Mouse (Mus musculus) kidney, postnatal 36 days (tissue): ENCODE measurements at regions not wholly inside any gene's neighbourhood (a gene's known extent, or its start where the extent isn't known, plus 50 kb on each side); places are given as distances from the start of the nearest gene placed in this dataset.

ENCODE experiments used
- DNase-seq, 2 experiments: peaks; one replicate each; pipeline ENCODE4 v3.0.0; 2021 to 2022; ENCODE audit warnings: mixed read lengths in 2 of 2

DNA sequence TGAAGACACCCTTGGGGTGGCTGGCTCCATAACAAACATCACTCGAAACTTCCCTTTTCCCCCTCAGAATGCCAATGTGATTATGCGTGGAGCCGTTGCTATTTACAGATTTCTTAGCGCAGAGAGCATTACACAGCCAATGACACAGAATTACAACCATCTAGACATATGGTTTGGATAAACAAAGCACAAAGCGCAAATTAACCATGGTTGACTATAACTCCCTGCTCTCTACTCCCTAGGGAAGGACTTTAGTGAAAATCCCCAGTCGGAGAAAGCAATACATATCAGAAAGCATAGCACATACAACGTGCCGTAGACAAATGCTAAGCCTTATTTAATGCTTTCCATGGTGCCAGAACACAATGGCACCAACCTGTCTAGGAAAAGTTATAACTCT is 131.8 kb downstream of the Tshz3 start:
- no peak for DNase-seq

DNA sequence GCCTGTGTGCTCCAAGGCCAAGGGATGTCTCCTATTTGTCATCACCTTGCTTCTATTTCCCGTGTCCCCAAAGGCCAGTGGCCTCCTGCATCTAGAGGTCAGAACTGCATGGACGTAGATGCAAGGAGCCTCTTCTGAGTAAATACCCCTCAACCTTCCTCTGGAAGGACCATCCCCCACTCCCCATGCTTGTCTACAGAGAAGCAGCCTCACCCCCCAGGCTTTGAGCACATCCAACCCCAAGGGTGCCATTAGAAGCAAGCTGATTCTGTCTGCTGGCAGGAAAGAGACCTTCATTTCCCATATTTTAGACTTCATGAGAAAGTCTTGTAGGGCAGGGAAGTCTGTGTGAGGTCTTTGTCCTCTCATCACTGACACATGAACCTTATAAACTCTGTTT is 132.2 kb downstream of the Tshz3 start:
- DNase-seq: no peak

DNA sequence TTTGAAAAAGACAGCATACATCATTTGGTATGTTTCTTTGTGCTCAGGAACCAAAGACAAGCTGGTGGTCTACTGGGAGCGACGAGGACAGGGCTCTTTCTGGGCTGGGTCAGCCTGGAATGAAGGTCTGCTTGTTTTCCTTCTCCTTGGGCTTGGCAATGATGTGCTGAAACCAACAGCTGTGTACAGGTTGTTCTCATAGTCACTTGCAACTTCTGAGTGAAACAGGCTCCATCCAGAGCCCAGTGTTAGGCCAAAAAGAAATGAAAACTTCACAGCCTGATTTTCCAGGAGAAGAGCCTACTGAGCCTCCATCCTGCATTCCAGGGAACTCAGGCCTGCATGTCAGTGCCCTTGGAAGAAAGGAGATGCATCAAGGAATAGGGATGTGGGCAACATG is 150.4 kb downstream of the Tshz3 start:
- DNase-seq: no peak

DNA sequence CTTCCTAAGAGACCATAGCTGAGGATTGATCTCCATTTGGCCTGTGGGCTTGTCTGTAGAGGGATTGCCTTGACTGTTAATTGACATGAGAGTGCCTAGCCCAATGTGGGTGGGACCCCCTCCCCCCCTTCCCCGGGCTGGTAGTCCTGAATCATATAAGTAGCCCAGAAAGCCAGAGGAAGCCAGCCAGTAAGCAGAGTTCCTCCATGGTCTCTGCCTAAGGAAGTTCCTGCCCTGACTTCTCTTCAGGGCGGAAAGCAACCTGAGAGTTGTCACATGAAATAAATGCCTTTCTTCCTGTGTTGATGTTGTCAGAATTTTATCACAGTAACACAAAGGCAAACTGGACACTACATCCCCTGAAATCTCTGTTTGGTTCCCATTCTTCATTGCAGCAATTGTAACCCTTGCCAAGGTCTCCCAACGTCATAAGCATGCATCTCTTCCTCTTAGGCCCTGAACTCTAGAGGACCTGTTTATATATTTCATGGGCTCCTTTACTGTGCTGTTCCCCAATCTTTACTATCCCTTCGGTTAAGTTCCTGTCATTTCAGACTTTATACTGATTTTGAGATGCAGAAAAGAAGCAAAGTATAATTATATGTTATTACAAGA is 153.5 kb downstream of the Tshz3 start:
- DNase-seq: no peak

DNA sequence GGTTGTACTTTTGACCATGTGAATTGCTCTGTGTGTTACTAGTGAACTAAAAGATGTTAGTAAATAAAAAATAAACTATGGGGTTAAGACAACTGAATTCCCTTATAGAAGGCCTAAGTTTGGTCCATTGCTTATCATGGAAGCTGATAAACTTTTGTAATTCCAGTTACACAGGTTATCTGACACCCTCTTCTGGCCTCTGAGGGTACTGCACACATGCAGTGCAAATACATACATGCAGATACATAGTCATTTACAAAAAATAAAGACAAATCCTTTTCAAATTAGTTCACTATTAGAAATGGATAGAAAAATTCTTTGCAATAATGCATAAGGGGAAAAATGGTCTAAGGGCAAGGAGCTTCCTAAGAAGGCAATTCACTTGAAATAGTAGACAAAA is 156.4 kb downstream of the Tshz3 start:
- no peak for DNase-seq

- no peak for DNase-seq
Measured at GRCm38 (mm10) chr7:36859428-36859827, 161.5 kb downstream of the Tshz3 start.

DNA sequence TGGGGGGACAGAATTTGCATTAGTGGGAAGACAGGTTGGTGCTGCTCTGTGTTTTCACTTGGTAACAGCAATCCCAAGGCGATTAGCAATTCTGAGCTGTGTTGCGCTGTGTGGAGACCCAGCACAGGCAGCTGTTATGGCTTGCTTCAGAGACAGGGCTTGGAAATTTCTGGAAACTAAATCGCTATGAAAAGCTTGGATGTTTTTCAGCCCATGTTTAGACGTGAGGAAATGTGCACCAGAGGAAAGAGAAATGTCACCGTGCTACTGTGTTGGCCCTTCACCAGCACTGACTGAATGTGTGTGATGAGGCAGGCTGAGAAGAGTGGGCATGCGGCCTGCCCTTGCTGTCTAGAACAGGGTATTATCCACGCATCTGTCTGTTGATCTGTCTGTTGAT is 164.6 kb downstream of the Tshz3 start:
- DNase-seq: no peak

GRCm38 (mm10) chr7:36863745-36864144 is 165.8 kb downstream of the Tshz3 start:
- no peak for DNase-seq

DNA sequence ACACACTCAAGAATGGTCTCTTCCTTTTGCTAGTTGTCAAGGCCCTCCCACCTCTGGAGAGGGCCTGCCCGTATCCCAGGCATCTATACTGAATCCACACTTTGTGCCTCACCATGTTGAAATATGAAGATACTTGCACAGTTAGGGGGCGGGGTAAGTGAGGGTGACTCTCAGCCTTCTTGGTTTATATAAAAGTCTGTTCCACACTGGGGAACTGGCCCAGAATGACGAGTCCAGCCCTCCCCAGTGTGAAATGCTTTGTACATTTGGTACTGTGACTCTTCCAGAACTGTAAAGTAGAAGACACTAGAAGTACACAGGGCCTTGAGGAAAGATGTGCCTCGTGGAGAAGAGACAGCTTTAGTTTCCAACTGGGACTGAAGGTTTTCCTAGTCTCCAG is 166.8 kb downstream of the Tshz3 start:
- DNase-seq: no peak

DNA sequence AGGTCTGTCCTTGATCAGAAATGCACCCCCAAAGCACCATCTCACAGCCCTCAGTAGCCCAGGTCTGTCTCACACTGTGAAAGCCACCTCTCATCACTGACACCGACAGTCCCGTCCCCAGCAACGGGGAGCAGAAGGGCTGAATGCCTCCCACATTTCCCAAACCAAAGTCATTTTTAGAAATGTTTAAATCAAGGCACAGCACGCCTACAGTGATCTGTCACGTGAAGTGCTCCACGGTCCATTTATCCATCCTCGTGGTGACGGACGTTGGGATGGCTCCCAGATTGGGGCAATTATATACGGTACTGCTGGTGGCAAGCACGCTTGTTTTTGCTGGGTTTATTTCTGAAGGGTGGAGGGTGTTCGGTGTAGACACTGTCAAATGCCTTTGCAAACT is 168.7 kb downstream of the Tshz3 start:
- no peak for DNase-seq

DNA sequence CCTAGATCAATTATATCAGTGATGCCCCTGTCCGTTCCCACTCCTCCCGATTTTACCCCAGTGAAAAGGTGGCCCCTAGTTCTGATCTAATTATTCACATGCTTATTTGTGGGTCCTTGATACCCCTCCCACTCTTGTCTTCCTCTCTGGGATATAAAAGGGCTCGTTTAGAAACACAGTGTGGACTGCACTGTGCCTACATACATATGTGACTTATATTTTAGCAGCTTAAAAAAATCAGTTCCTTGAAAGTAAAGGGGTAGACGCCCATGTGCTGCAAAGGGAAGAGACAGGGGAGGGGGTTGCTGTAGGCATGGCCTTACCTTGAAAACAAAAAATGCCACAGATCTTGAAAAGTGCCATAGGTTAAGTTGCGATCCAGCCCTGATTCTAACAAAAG is 176.1 kb downstream of the Tshz3 start:
- no peak for DNase-seq

DNA sequence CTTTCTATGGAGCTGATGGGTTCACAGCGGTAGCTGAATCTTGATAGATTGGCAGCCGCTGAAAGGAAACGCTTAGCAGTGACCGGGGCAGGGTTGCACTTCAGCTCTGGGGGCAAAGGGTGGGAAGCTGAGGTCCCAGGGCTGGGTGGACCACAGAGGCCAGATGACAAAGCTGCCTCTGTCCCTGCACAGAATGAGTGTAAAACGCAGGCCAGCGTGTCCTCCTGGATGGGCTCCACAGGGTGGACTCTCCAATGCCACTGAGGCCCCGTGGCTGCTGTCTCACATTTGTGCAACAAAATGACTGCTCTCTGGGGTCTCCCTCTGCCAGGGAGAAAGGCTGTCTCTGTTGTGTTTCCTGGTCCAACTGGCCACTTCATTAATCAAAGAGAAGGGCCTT is 179.8 kb downstream of the Tshz3 start:
- DNase-seq: no peak

GRCm38 (mm10) chr7:36892776-36893500 is 195.0 kb downstream of the Tshz3 start:
- DNase-seq: no peak

- no peak for DNase-seq
Measured at GRCm38 (mm10) chr7:36896339-36896738, 198.4 kb downstream of the Tshz3 start.

- DNase-seq: no peak
Measured at GRCm38 (mm10) chr7:36901537-36901936, 203.6 kb downstream of the Tshz3 start.

DNA sequence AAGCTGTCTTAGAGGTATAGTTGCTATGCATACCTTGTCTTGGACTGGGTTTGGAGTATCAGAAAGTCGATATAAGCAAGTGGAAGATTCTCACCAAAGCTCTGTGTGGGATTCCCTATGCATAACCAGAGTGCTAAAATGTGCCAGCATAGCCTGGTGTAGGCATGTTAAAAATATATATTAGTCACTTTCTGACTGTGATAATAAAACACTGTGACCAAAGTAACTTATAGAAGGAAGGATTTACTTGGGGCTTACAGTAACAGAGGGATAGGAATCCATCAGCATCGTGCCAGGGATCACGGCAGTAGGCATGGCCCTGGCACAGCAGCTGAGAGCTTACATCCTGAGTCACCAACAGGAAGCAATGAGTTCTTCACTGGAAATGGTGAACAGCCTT is 215.4 kb downstream of the Tshz3 start:
- no peak for DNase-seq

GRCm38 (mm10) chr7:36914261-36914660 is 216.3 kb downstream of the Tshz3 start:
- no peak for DNase-seq

DNA sequence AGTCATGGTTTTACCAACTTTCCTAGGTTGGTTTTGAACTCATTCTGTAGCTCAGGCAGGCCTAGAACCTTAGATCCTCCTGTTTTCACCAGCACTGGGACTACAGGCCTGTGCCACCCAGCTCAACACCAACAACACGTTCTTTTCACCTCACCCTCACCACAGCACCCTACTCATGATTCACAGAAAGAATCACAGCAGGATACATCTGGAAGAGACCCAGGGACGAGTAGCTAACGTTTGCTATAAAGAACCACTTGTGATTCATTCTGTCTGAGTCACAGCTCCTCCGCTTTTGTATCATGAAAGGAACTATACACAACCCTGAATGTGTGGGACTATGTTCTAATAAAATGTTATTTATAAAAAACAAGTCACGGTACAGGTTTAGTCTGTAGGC is 217.3 kb downstream of the Tshz3 start:
- no peak for DNase-seq

GRCm38 (mm10) chr7:36917011-36917410 is 219.1 kb downstream of the Tshz3 start:
- DNase-seq: no peak

DNA sequence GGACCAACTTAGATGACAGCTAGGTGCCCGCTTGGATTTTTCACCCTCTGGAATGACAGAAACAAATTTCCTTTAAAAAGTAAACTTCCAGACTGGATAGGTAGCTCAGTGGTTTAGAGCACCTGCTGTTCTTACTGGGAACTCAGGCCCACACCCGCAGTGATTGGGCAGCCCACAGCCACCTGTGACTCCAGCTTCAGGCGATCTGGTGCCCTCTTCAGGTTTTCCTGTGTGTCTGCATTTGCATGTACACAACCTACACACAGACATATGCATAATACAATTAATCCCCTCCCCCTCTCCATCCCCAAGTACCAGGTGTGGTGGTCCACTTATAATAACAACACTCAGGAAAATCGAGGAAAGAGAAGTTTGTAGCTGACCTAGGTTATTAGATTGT is 221.5 kb downstream of the Tshz3 start:
- no peak for DNase-seq

- peak; percentile 4 to 13 for DNase-seq
Measured at GRCm38 (mm10) chr7:36921003-36921402, 223.1 kb downstream of the Tshz3 start.

- DNase-seq: no peak
Measured at GRCm38 (mm10) chr7:36933490-36933889, 235.6 kb downstream of the Tshz3 start.

DNA sequence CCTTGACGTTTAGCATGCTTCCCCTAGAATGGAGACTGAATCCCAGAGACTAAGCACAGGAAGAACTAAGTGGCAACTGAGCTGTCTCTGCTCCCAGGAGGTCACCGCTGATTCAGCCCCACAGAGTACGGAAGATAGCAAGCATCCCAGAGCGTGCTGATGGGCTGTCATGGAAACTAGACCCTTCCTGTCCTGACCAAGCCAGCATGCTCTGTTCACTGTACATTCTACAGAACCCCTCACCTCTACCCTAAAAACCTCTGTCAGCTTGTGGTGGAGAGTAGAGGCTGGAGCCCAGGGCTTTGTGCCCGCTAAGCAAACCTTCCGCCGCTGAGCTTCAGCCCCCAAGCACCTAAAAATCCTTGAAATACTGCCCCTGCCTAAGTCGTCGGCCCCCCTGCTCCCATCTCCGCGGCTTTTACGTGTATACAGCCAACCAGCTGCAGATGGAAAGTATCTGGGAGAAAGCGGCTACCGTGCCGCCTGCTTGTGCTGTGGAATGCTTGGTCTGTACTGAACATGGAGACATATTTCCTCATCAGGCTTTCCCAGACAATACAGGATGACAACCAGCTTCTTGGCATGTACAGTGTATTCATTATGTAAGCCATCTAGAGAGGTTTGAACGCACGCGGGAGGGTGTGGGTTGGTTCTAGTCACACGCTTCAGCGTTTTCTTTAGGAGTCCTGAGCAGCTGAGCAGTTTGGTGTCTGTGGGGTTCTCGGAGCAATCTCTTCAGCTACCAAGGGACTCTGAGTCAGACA is 237.1 kb downstream of the Tshz3 start:
- DNase-seq: no peak

DNA sequence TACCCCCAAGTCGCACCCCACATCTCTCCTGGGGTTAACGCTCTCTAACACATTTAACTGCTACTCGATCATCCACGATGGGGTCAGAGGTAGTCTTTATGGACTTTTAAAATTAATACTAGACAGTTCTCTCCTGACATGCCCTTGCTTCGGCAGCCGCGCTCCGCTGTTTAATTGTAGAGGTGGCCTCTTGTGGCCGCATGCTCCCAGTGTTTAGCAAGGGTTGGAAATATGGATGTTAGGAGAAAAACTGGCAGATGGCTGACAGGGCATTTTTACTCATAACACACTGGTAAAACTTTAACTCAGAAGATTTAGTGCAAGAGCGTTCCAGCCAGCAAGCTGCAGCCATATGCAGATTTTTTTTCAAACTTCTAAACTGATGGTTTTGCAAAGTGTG is 242.7 kb downstream of the Tshz3 start:
- DNase-seq: peak in 1 of 2 experiments; percentile 11
